Mouse (Mus musculus): ENCODE data around the gene Birc3.

DNA sequence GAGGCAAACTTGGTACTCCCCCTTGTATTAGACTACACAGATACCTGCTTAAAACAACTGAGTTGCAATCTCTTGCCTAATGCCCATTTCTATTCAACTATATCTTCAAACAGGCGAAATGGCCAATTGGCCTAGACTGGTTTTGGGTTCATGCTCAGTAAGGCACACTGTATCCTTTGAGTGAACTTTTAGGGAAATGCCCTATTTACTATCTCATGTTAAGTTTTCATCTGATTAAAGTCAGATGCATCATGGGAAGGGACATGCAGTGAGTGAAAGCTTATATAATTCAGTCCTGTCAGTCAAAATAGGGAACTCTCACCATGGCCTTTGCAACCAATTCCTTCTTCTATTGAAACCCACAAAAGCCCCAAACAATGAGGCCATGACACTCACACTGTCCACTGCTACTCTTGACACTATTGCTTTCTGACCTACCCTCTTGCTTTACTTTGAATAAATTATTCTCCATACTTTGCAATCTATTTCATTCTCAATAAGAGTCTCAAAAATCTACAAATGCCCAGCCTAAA, 26.3 kb downstream of the Birc3 start:
- TF ChIP-seq TCF12 (IDR thresholded peaks at IDR 0.05; ENCODE audit: insufficient read depth, poor library complexity, severe bottlenecking) (no peak), SRF (IDR thresholded peaks at IDR 0.05; ENCODE audit: control insufficient read depth, insufficient read length, low read depth) (no peak)
